Mouse (Mus musculus) T-helper 2 cell (primary cell): ENCODE measurements around the gene Sirt5.

Experiments used
- in situ Hi-C: fragments of 300-600 bp; cut with MboI, MseI; formaldehyde crosslinking; loops from one replicate; pipeline ENCODE4 v1.15.1; 2025; ENCODE audit warnings: high pct_unique_total_duplicates

The Sirt5 gene

DNA sequence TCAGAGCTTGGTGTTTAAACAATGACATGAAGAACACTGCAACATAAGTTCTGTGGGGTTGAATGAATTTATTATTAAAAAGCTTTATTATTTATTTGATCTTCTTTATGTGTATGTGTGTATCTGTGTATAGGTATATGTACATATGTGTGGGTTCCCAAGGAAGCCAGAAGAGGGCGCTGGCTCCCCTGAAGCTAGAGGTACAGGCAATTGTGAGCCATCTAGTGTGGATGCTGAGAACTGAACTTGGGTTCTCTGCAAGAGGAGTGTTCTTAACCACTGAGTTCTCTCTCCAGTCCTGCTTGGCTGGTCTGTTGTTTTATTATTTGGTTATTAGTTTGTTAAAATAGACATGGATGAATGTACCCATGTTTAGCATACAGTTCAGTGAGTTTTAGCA, 7.6 kb downstream of the Sirt5 start:
- in situ Hi-C loops = loop anchor here (10.0 kb wide), 1 partner anchor 882 kb away; no protein-coding TSS in a partner anchor

DNA sequence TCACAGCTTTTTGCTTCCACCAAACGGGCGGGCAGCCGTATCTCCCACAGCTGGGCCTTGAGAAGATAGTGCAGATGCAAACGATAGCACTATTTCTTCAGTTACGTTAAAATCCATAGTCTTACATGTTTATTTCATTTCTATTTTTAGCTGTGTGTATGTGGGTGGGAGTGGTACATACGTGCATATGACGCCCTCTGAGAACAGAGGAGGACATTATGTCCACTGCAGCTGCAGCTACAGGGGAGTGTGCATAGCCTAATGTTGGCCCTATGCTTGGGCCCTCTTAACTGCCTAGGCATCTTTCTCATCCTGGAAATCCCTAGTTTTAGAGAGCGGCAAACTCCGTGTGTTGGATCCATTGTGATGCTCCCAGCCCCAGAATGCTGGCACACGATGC, 8.9 kb downstream of the Sirt5 start:
- in situ Hi-C loops = loop anchor here (10.0 kb wide), 1 partner anchor 881 kb away; no protein-coding TSS in a partner anchor

DNA sequence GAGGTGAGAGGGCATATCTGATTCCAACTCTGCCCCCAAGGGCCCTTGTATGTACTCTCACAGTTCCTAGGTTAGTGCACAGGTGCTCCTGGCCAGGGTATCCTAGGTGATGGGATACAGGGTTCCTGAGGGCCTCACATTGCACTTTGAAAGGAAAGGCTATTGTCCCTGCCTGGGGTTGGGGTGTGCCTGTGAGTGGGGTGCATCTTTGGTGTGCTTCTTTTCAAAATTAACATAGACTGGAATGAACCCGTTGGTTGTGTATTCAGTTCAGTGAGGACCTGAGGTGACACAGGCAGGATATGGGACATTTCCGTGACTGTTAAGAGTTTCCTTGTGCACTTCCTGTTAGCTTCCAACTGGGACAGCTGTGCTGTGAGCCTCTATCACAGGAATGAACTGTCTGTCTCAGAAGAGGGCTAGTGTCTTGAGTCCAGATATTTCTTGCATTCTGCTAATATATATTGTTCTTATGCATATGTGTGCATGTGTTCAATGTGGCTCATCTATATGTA, 9.7 kb downstream of the Sirt5 start:
- in situ Hi-C loops = loop anchor here (10.0 kb wide), 1 partner anchor 880 kb away; no protein-coding TSS in a partner anchor

DNA sequence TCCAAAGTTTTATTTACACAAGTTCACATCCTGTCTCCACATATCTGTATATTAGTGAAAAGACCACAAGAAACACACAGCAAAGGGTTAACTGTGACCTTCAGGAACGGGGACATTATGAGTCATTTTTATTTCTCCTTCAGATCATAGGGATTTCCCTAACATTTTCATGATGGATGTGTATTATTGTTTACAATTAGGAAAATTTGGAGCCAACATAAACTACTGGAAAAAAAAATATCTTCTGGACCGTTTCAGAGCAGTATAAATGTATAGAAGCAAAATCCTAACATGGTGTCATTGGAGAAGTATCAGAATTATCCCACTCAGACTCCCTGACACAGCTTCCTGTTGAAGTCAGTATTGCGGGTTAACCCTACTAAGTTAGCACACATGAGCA, 14.7 kb downstream of the Sirt5 start:
- in situ Hi-C loops = loop anchor here (10.0 kb wide), 1 partner anchor 875 kb away; no protein-coding TSS in a partner anchor

DNA sequence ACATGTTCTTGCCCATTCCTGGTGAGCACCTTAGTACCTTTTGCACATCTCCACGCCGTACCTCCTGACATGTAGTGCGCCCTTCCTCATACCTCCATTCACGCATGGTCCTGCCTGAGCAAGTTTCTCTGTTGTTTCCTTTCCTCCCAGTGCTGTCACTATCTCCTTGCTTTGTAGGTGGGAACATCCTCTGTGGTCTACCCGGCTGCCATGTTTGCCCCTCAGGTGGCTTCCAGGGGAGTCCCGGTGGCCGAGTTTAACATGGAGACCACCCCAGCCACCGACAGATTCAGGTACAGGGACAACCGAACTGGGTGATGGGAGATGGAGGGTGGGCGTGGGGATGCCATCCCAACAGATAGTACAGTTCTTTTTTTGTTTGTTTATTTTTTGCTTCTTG, 20.0 kb downstream of the Sirt5 start:
- in situ Hi-C loops = no loop called here

DNA sequence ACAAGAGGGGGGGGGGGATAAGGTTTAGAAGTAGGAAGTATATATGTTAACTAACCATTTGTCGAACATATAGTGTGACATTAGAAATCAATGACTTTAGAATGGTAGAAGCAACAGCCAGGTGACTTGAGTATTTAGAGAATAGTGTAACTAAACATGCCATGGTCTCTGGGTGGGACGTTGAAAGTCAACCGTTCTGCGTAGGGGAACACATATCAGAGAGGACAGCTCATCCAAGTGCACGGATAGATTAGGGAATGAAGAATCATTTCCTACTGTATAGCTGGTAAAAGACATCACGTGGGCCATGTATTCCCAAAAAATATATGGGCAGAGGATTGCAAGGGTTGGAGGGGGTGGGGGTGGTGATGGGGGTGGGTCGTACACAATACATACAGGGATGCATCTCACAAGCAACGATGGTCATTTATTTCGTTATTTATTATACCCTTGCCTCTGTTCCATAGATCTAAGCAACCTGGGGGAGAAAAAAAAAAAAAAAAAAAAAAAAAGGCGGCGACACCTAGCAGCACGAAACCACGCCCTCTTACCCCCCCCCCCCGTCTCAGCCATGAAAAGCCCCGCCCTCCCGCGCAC, 32.5 kb downstream of the Sirt5 start:
- in situ Hi-C loops = no loop called here

DNA sequence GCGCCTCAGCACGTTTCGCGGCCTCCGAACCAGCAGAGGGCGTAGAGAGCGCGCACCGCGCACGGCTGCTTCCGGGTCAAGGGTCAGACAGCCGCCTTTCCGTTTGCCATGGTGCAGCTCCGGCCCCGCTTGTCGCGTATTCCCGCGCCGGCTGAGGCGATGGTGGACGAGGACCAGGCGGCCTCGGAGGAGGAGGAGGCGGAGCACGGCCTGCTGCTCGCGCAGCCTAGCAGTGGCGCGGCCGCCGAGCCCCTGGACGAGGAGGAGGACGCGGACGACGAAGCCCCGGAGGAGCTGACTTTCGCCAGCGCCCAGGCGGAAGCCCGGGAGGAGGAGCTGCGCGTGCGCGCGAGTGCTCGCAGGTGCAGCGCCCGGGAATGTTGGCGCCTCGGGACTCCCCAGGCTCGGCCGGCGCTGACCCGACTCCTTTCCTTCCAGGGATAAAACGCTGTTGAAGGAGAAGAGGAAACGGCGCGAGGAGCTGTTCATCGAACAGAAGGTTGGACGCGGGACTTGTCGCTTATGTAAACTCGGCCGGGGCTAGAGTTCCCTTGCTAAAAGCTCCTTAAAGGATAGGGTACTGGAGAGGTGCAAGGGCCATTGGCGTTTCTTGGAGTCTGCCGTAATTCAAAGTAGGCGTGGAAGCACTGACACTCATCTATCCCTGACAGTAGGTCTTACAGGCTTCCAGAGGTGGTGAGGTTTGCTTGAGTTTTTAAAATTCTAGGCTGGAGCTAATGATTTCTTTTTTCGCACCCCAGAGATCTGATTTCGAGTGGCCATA, 33.2 kb downstream of the Sirt5 start, which contains the start of gene Nol7:
Gene Nol7 (plus strand): TSS at position 94 of the 784 bp plus-strand sequence.
- in situ Hi-C loops = no loop called here

DNA sequence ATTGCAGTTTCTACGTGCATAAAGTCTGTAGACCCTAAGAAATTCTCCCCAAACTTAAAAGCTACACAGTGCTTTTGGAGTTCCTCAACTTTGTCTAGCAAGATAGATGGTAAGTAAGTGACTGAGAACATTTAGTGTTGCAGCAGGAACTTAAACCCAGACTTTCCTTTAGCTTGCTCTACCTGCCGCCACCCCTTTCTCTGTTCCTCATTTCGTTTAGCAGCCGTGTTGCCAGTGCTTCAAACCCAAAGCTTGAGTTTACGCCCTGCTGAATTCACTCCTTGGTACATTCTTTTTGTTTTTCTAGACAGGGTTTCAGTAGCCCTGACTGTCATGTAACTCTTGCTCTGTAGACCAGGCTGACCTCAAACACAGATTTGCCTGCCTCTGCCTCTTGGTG, 34.3 kb downstream of the Sirt5 start:
- in situ Hi-C loops = no loop called here

DNA sequence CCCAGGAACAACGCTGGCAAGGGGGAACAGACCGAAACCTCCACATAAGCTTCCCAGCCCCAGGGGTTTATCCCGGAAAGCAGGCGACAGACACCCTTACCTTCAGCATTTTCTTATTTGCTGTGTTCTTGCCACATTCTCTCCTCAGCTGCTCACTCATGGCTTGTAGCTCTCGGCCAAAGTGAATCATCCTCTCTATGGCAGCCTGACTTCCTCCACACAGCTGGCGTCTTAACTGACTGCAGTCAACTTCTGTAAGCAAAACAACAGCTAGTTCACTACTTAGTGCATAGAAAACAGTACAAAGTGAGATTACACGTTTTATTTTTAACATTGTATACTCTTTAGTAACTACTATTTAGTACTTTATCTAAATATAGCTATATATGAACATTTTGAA, 47.0 kb downstream of the Sirt5 start:
- in situ Hi-C loops = no loop called here

DNA sequence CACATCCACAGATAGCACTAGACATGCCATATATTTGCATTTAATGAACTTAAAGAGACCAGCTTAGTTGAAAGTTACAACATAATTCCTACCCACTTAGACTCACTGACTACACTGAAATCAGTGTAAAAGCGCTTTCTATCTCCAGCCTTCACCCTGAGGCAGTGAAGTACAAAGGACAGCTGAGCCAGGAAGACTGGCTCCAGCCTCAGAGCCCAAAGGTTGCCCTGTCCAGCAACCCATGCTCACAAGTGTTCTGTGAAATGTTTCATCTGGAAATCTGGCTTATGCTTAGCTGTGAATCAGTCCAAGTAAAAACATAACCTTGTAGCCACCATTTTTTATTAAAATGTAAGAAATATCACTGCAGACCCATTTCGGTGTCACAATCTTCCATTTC, 48.3 kb downstream of the Sirt5 start:
- in situ Hi-C loops = no loop called here

DNA sequence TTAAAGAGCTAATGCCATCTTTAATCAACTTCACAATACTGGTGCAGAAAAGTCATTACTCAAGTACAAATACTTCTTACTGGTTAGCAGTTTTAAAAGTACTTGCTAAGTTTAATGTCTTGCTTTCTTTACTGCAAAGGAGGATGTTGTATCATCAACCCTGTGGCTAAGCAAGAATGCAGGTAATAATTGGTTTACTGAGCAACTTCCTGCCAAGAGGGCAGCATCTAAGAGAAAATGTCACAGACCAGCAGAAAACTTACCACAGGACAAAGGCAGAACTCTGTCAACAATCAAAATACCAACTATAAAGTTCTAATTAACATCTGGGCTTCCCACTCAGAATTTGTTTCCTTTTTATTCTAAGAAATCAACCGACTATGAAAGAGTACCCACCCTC, 50.0 kb downstream of the Sirt5 start:
- in situ Hi-C loops = no loop called here

DNA sequence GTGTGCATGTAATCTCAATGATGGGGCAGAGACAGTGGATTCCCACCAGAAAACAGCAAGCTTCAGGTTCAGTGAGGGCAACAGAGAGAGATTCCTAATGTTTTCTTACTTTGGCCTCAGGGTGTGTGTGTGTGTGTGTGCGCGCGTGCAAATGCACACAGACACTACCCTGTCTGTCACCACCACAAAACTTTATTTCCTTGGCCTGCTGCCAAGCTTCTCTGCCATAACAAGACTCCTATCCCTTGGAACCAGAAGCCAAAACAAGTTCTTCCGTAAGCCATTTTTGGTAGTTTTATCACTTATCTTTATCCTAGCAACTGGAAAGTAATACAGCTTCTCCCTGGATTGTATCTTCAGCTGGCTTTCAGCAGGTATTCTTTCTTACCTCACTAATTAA, 63.1 kb downstream of the Sirt5 start:
- in situ Hi-C loops = no loop called here

DNA sequence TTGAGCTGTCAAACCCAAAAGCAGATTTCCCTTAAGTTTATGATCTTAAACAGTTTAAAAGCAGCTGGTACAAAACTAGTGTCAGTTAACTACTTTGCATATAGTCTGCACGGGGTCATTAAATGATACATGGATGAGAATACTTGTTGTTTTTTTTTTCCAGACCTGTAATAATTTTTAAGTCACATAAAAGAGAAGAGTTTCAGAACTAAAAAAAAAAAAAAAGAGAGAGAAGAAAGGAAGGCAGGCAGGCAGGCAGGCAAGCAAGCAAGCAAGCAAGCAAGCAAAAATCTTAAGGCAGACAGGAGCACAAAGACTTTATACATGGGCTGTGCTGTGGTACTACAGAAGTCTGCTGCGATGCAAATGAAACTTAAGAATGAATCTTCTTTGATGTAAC, 68.1 kb downstream of the Sirt5 start:
- in situ Hi-C loops = no loop called here

DNA sequence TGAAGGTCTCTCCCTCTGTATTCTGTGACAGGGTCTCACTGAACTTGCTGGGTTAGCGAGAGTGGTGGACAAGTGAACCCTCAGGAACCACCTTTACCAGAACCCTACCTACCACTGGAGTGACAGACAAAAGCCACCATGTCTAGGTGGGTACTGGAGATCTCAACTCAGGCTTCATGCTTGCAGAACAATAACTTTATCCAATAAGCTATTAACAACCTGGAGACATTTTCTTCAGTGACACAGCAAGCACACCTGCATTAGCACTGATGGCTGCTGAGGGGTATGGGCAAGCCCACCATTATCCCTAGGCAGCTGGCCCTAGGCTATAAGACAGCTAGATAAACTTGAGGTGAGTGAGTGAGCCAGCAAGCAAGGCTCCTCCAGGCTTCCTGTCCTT, 75.1 kb downstream of the Sirt5 start:
- in situ Hi-C loops = no loop called here

DNA sequence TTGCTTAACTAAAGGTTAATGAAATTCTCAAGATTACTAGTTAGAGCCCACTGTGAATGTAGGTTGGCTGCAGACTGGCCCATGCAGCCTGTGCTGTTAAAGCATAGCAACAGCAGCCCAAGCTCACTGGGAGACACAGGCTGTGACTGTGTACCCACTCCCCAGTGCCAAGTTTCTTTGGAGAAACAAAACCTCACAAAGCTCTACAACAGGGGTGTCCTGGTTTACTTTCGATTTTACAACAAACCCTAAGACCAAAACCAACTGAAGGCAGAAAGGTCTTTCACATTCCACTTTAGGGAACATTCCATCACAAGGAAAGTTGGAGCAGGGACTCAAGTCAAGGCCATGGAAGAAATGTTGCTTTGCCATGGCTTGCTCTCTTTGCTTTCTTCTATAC, 77.3 kb downstream of the Sirt5 start:
- in situ Hi-C loops = no loop called here

DNA sequence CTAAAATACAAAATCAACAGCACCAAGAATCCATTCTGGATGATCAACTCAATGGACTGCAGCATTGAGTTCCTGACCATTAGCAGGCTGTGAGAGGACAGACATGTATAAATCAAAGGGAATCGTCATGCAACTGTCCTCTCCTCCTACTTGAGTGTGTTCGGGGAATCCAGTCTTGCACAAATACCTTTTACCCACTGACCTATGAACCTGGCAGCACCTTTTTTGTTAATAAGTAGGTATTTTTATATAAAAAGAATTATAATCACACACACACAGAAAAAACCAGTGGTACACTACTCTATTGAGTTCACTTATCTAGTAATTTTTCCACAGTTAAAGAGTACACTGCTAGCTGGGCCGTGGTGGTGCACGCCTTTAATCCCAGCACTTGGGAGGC, 78.4 kb downstream of the Sirt5 start:
- in situ Hi-C loops = no loop called here

DNA sequence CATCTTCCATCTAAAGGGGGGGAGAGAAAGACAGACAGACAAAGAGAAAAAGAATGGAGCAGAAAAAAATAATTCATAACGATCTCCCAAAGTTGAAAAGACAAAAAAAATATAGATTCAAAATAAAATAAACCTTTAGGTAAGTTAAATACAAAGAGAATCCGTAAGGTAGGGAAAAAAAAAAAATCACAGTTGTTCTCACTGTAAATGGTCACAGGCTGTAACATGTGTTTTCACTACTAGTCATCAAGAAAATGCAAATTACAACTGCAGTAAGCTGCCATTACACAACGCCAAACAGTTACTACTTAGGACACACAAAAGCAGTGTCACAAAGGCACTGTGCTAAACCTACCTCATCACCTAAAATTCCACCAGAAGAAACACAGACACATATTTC, 79.4 kb downstream of the Sirt5 start:
- in situ Hi-C loops = no loop called here
